Mouse (Mus musculus) layer of hippocampus, adult 9-10 months (tissue): Measurements from ENCODE around the gene Olfr9.
"Not testable (repeated sequence)": the region's sequence is repeated elsewhere in the genome, so short reads cannot be mapped to it uniquely, and the experiment has no call there.

ENCODE experiments used
- DNase-seq: peaks from one replicate; pipeline ENCODE4 v3.0.0; 2022; ENCODE audit warnings: low spot score

Gene Olfr9

GRCm38 (mm10) chr10:129004032-129004920, 15.0 kb downstream of the Olfr9 start:
- no peak for DNase-seq

- DNase-seq, result no peak
These were observed 21.1 kb downstream of the Olfr9 start, which contains the start of gene Olfr763 for GRCm38 (mm10) chr10:129010288-129010841. Gene Olfr763 (plus strand): TSS chr10:129010791.

GRCm38 (mm10) chr10:129011511-129011910, 22.3 kb downstream of the Olfr9 start:
- not testable (repeated sequence) for DNase-seq

- no peak for DNase-seq
These were observed 25.2 kb downstream of the Olfr9 start for GRCm38 (mm10) chr10:129014477-129014876.

GRCm38 (mm10) chr10:129023319-129023718, 34.1 kb downstream of the Olfr9 start:
- no peak for DNase-seq

- DNase-seq, result peak; percentile 32
These were observed 36.9 kb downstream of the Olfr9 start for GRCm38 (mm10) chr10:129026018-129026662.

- no peak for DNase-seq
These were observed 39.1 kb downstream of the Olfr9 start for GRCm38 (mm10) chr10:129028343-129028742.

GRCm38 (mm10) chr10:129039796-129040195, 50.6 kb downstream of the Olfr9 start, which contains the start of gene Olfr764-ps1:
Gene Olfr764-ps1 (minus strand): TSS chr10:129039896.
- no peak for DNase-seq
